Mouse (Mus musculus) fat pad, adult 2 months (tissue): ENCODE measurements around the gene Psmb1.
"Not testable (repeated sequence)": the region's sequence is repeated elsewhere in the genome, so short reads cannot be mapped to it uniquely, and the experiment has no call there.

Source experiments
- DNase-seq: peaks from one replicate; pipeline ENCODE4 v3.0.0-alpha.2; 2011; ENCODE audit warnings: low read depth, low spot score; ENCODE audit errors: extremely low read depth

Psmb1 gene

GRCm38 (mm10) chr17:15499656-15500394 lies at the start of gene Psmb1, which contains the start of gene Tbp:
Psmb1 (minus strand) TSS chr17:15499751.
Tbp (plus strand) TSS chr17:15499888.
- peak; percentile 86 for DNase-seq

GRCm38 (mm10) chr17:15546440-15546839 lies 46.9 kb upstream of the Psmb1 start:
- DNase-seq: no peak

GRCm38 (mm10) chr17:15543868-15544267 lies 44.3 kb upstream of the Psmb1 start:
- DNase-seq: not testable (repeated sequence)

- no peak for DNase-seq
Observed at GRCm38 (mm10) chr17:15540309-15540708, 40.8 kb upstream of the Psmb1 start.

GRCm38 (mm10) chr17:15536457-15536904 lies 36.9 kb upstream of the Psmb1 start:
- no peak for DNase-seq

GRCm38 (mm10) chr17:15535943-15536342 lies 36.4 kb upstream of the Psmb1 start:
- no peak for DNase-seq

- DNase-seq: no peak
Observed at GRCm38 (mm10) chr17:15535162-15535800, 35.7 kb upstream of the Psmb1 start.

GRCm38 (mm10) chr17:15530141-15530540 lies 30.6 kb upstream of the Psmb1 start:
- no peak for DNase-seq

- DNase-seq: no peak
Observed at GRCm38 (mm10) chr17:15528887-15529286, 29.3 kb upstream of the Psmb1 start.

- DNase-seq: no peak
Observed at GRCm38 (mm10) chr17:15527811-15528136, 28.2 kb upstream of the Psmb1 start.

- DNase-seq: peak; percentile 50
Observed at GRCm38 (mm10) chr17:15526986-15527810, 27.6 kb upstream of the Psmb1 start, which contains the start of gene Pdcd2. Pdcd2 (minus strand) TSS chr17:15527301.

- no peak for DNase-seq
Observed at GRCm38 (mm10) chr17:15526304-15526703, 26.8 kb upstream of the Psmb1 start.

- DNase-seq: no peak
Observed at GRCm38 (mm10) chr17:15518766-15519165, 19.2 kb upstream of the Psmb1 start.

- no peak for DNase-seq
Observed at GRCm38 (mm10) chr17:15518186-15518585, 18.6 kb upstream of the Psmb1 start.

- DNase-seq: no peak
Observed at GRCm38 (mm10) chr17:15517776-15518175, 18.2 kb upstream of the Psmb1 start.

- no peak for DNase-seq
Observed at GRCm38 (mm10) chr17:15510694-15511093, 11.1 kb upstream of the Psmb1 start.

- DNase-seq: no peak
Observed at GRCm38 (mm10) chr17:15498753-15499113, 818 bp downstream of the Psmb1 start.

GRCm38 (mm10) chr17:15497882-15498752 lies 1.4 kb downstream of the Psmb1 start:
- DNase-seq: peak; percentile 47

- no peak for DNase-seq
Observed at GRCm38 (mm10) chr17:15490542-15490941, 9.0 kb downstream of the Psmb1 start.

GRCm38 (mm10) chr17:15472671-15473070 lies 26.9 kb downstream of the Psmb1 start:
- DNase-seq: no peak

- no peak for DNase-seq
Observed at GRCm38 (mm10) chr17:15467669-15468068, 31.9 kb downstream of the Psmb1 start.
